Mouse (Mus musculus) heart, embryonic 16.5 days (tissue): ENCODE measurements around the gene Dnajc3. TPM values are rescaled to one million over a fixed set of nuclear protein-coding genes. Genes with fewer than 3 reads are reported as not detected.

Experiments
- ATAC-seq: fragments of 200-750 bp; cut with Nextera tagmentation; replicated peaks from 2 replicates; pipeline ENCODE4 v1.8.0; 2017; ENCODE audit warnings: moderate number of reproducible peaks; ENCODE audit not compliant: insufficient read depth, low FRiP score; ENCODE audit errors: extremely low read depth
- H3K27ac ChIP-seq: fragments of 300-500 bp; sonication (generic); 2 replicates; pipeline ENCODE4 v1.5.1; 2014; ENCODE audit warnings: mild to moderate bottlenecking, low read length, control low read depth, moderate library complexity
- H3K27me3 ChIP-seq: fragments of 300-500 bp; sonication (generic); 2 replicates; pipeline ENCODE4 v1.6.1; 2014; ENCODE audit warnings: low read length, mixed read lengths; ENCODE audit not compliant: control insufficient read depth, insufficient read depth
- H3K36me3 ChIP-seq: fragments of 300-500 bp; sonication (generic); 2 replicates; pipeline ENCODE4 v1.6.1; 2014; ENCODE audit not compliant: control insufficient read depth, insufficient read depth
- H3K4me1 ChIP-seq: fragments of 300-500 bp; sonication (generic); 2 replicates; pipeline ENCODE4 v1.6.1; 2014; ENCODE audit warnings: low read length, mixed read lengths; ENCODE audit not compliant: control insufficient read depth, insufficient read depth
- H3K4me2 ChIP-seq: fragments of 300-500 bp; sonication (generic); 2 replicates; pipeline ENCODE4 v1.6.1; 2014; ENCODE audit warnings: low read depth, mild to moderate bottlenecking, control low read depth, low read length
- H3K4me3 ChIP-seq: fragments of 300-500 bp; sonication (generic); 2 replicates; pipeline ENCODE4 v1.5.1; 2014; ENCODE audit warnings: mild to moderate bottlenecking, control low read depth, low read length
- H3K9ac ChIP-seq: fragments of 300-500 bp; sonication (generic); 2 replicates; pipeline ENCODE4 v1.6.1; 2014; ENCODE audit warnings: low read length, control low read depth
- H3K9me3 ChIP-seq: fragments of 300-500 bp; sonication (generic); replicated peaks from 2 replicates; pipeline ENCODE4 v1.6.1; 2016; ENCODE audit warnings: low read length; ENCODE audit not compliant: control insufficient read depth
- WGBS: fragments of 180-500 bp; shearing (Covaris S2); extraction: QIAGEN DNeasy Blood & Tissue Kit; methylation state at CpG from one replicate; pipeline ENCODE4 v1.1.7; 2014; 5-methylcytosine and 5-hydroxymethylcytosine counted together
- polyA plus RNA-seq: library from polyadenylated mRNA; unstranded; fragments of >200 nt; fragmentation: Nextera tagmentation; extraction: Ambion mirVana; gene quantifications from 2 replicates; pipeline ENCODE4 v1.2.1, GENCODE M21; 2015

Dnajc3 gene
- polyA plus RNA-seq, 1 experiment from 2014 or later, result 31.0 TPM

DNA sequence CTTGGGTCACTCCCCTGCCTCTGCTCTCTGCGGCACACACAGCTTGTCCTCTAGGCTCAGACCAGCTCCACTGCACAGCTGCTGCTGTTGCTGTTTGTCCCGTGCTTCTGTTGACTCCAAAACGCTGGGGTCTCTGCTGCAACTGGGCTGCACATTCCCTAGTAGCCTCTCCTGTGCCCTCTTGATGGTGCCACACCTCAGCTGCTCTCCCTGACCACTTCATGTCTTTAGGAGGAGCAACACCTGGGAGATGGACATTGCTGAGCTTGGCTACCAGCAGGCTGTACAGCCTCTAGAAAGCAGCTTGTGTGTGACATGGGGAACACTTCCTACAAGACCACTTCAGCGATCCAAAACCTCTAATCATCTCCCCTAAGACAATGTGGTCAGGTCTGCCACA lies 46.4 kb downstream of the Dnajc3 start:
- H3K4me1 ChIP-seq, result 0 out of 2 replicates have a peak, but pooled peaks cover 2% of the 10 kb centered on the region
- no peak overlapping the region for H3K9ac ChIP-seq
- no peak overlapping the region for H3K27ac ChIP-seq
- ATAC-seq, result no peak
- no peak overlapping the region for H3K4me3 ChIP-seq
- H3K9me3 ChIP-seq, result no peaks in the 10 kb centered on the region
- H3K36me3 ChIP-seq, result peaks cover 7% of the 10 kb centered on the region; the same call in 1 of the 2 replicates
- H3K4me2 ChIP-seq, result no peak overlapping the region
- H3K27me3 ChIP-seq, result no peaks in the 10 kb centered on the region
- WGBS, result 83% methylated on average over 4 of the region's 4 CpGs

DNA sequence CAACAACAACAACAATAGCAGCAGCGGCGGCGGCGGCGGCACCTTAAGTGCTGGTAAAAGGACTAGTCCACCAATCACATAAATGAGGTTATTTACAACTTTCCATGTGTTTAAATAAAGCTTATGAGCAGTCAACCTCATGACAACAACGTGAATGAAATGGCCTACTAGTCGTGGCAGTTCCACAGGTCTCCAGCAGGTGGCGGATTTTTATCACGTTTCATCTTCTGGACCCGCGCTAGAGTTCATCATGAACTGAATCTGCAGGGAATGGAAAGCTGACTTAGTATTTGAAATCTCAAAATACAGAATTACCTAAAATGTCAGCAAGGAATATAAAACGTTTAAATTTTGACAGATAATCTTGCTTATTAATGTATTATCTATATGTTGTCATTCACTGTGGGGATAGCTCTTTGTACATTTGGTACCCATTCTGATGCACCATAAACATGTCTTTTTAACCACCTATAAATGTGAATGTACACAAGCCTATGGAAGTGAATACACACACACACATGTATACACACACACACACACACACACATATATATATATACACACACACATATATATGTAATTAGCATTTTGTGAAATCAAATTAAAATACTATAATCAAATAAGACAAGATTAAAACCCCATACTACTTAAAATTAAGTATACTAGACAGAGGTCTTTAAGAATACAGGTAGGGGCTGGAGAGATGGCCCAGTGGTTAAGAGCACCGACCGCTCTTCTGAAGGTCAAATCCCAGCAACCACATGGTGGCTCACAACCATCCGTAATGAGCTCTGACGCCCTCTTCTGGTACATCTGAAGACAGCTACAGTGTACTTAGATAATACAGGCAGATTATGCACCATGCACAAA lies 49.1 kb downstream of the Dnajc3 start:
- ATAC-seq, result no peak
- 42% methylated on average over 16 of the region's 16 CpGs for WGBS
- Histone ChIP-seq H3K9ac (no peak overlapping the region), H3K4me1 (0 out of 2 replicates have a peak, but pooled peaks cover 2% of the 10 kb centered on the region), H3K9me3 (no peaks in the 10 kb centered on the region), H3K27me3 (no peaks in the 10 kb centered on the region), H3K27ac (no peak overlapping the region), H3K4me2 (no peak overlapping the region), H3K4me3 (no peak overlapping the region), H3K36me3 (0 out of 2 replicates have a peak, but pooled peaks cover 3% of the 10 kb centered on the region)

DNA sequence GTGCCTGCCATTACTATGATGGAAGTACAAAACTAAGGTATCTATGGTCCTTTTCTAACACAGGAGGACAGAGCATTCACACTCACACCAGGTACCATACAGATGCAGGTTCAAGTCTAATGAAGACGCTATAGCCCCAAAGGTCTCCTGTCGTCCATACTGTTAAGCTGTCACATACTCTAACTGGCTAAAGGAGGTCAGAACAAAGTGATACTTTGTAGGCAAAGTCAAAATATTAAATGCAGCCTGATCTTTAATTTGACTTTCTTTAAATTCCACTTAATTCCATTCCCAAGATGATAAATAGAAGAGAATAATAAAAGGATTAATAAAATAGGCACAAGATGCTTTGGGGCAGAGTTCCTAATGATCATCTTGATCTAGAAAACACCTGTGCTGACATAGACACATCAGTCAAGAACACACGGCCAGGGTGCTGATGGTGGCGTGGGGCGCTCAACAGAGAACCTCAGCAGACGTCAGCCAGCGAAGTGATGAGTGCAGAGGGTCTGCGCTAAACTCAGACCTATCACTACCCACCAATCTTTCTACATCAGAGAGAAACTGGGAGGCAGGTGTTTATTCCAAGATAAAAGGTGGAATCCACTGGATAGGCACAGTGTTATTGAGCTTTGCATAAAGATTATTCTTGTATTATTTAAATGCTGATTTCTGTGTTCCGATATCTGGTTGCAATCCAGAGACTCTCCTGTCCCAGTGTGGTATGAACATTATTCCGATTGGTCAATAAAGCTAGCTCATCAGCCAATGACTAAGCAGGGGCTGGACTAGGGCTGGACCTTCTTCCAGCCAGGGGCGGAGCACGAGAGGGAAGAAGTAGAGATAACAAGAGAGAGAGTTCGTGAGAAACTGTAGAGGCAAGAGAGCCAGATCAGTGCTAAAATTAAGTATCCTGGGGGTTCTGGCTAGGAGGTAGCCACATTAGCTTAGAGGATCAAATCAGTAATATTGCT lies 50.0 kb downstream of the Dnajc3 start:
- Histone ChIP-seq H3K9ac (no peak overlapping the region), H3K4me2 (peak overlapping the region; percentile 5), H3K27ac (no peak overlapping the region), H3K9me3 (no peaks in the 10 kb centered on the region), H3K27me3 (no peaks in the 10 kb centered on the region), H3K4me1 (0 out of 2 replicates have a peak, but pooled peaks cover 2% of the 10 kb centered on the region), H3K36me3 (peaks cover 7% of the 10 kb centered on the region; the same call in 1 of the 2 replicates), H3K4me3 (no peak overlapping the region)
- ATAC-seq, result peak; percentile 60; the same call in 1 of the 2 replicates
- 47% methylated on average over 13 of the region's 13 CpGs for WGBS

DNA sequence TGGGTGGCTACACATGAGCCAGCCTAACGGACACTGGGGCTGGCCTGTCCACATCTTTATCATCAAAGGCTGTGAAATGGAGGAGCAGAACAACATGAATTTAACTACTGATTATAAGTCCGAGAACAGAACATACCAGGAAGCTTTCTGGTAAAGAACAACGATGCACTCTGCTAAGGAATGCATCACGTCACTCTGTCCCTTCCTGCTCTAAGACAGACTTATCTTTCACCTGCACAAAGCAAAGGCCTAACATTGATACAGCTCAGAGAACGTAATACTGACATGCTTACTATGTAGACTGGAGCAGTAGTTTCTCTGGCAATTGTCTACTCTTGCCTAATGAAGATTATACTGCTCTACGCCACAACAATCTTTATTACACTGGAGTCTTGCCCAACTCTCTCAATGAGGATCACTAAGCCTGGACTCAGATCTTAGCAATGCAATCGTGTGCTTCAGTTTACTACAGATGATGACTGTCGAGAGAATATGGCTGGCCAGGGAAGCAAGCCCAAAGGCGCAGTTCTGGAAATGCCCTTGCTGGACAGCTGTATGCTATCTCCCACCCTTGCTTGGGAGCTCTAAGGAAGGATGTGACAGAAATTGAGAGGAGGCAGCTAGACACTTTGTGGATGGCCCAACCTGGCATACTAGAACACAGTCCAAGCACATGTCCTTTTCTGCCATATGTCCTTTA lies 57.6 kb downstream of the Dnajc3 start:
- 73% methylated on average over 9 of the region's 9 CpGs for WGBS
- no peaks in the 10 kb centered on the region for H3K4me1 ChIP-seq
- no peak overlapping the region for H3K9ac ChIP-seq
- no peak overlapping the region for H3K4me2 ChIP-seq
- no peaks in the 10 kb centered on the region for H3K27me3 ChIP-seq
- no peak overlapping the region for H3K27ac ChIP-seq
- H3K4me3 ChIP-seq, result no peak overlapping the region
- no peaks in the 10 kb centered on the region for H3K9me3 ChIP-seq
- ATAC-seq, result no peak
- H3K36me3 ChIP-seq, result peaks cover 22% of the 10 kb centered on the region; the same call in 1 of the 2 replicates

DNA sequence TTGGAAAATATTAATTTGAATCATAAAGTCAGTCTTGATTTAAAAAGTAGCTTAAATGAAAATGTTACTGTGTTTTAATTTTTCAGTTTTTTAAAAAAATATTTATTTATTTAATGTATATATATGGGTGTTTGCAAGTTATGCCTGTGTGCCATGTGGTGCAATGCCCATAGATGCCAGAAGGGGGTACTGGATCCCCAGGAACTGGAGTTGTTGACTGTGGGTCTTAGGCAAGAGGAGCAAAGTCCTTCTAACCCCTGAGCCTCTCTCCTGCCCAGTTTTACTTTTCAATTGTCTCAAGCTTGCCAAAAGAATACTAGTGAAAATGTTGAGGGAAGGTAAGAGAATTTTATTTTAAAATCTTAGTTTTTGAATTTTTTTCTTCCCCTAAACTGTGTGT lies 65.5 kb downstream of the Dnajc3 start:
- Histone ChIP-seq H3K4me2 (no peak overlapping the region), H3K9ac (no peak overlapping the region), H3K27me3 (no peaks in the 10 kb centered on the region), H3K27ac (no peak overlapping the region), H3K36me3 (peaks cover 13% of the 10 kb centered on the region), H3K4me1 (peaks cover 5% of the 10 kb centered on the region), H3K4me3 (no peak overlapping the region), H3K9me3 (no peaks in the 10 kb centered on the region)
- ATAC-seq, result no peak

DNA sequence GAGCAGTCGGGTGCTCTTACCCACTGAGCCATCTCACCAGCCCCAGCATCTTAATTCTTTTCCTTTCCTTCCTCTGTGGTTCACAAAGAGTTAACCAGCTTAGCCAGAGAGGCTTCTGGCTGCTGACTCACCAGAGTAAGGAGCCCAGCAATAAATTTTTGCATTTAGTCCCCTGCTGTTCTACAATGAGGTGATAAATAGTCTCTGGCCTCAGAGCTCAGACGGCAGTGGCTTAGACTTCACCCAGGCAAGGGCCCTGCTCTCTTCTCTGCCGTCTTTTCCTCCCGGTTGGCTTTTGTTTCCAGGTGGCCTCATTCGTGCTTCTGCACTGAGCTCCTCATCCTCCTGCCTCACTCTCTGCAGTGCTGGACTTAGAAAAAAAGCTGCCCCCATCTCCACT lies 68.1 kb downstream of the Dnajc3 start:
- WGBS, result 16% methylated on average over 5 of the region's 5 CpGs
- no peak overlapping the region for H3K9ac ChIP-seq

DNA sequence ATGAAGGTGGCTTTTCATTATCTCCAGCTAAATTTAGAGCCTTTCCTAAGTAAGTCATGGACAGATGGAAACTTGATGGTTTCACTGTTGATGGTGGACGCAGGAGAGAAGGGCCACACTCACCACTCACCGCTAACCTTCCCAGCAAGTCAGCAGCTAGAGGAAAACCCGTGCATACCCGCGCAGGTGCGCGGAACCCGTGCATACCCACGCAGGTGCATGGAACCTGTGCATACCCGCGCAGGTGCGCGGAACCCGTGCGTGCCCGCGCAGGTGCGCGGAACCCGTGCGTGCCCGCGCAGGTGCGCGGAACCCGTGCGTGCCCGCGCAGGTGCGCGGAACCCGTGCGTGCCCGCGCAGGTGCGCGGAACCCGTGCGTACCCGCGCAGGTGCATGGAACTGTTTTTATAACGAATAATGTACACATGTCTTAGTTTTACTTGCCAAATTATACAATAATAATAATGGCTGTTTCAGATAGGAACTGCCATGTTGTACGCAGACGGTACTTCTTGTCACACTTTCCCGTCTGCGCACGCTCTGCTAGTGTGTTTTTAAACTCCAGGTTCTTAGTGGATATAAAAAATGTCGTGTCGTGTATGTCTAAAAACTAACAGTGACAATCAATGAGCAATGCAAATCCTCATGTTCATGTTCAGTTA lies 68.8 kb downstream of the Dnajc3 start:
- H3K4me3 ChIP-seq, result peak overlapping the region; percentile 58
- H3K9ac ChIP-seq, result peak overlapping the region; percentile 65
- ATAC-seq, result no peak
- H3K27ac ChIP-seq, result peak overlapping the region; percentile 77
- H3K4me1 ChIP-seq, result peaks cover 5% of the 10 kb centered on the region
- peak overlapping the region; percentile 94 for H3K4me2 ChIP-seq
- no peaks in the 10 kb centered on the region for H3K27me3 ChIP-seq
- H3K36me3 ChIP-seq, result peaks cover 4% of the 10 kb centered on the region
- 1% methylated on average over 49 of the region's 49 CpGs for WGBS
- H3K9me3 ChIP-seq, result no peaks in the 10 kb centered on the region

More for the DNA sequence above, 68.1 kb downstream of the Dnajc3 start:
- H3K27me3 ChIP-seq, result no peaks in the 10 kb centered on the region
- peaks cover 5% of the 10 kb centered on the region for H3K4me1 ChIP-seq
- no peak overlapping the region for H3K4me3 ChIP-seq
- H3K27ac ChIP-seq, result no peak overlapping the region
- H3K9me3 ChIP-seq, result no peaks in the 10 kb centered on the region
- ATAC-seq, result no peak
- peak overlapping the region; percentile 6; the same call in 1 of the 2 replicates for H3K4me2 ChIP-seq
- H3K36me3 ChIP-seq, result peaks cover 9% of the 10 kb centered on the region
